9 mouse cellular contexts compared by ENCODE assay signal in genomic region chr7:79578851-79579241, GRCm38 (mm10). TPM values are rescaled to one million over a fixed set of nuclear protein-coding genes. Genes with fewer than 3 reads are reported as not detected.
DNase-seq lines count a peak whose midpoint lies in the region; ATAC-seq and TF ChIP-seq lines count a peak whose summit lies in the region.
"Had no signal": no experiment of that assay in that cellular context is flagged by ENCODE, and none has a peak within 500 bp of the region (broad histone marks: within the 10 kb centered on the region; RNA-seq: fewer than 3 reads in every experiment).

No protein-coding gene starts in this region.

- H3K36me3 ChIP-seq in kidney, postnatal 0 days (ENCODE audit: insufficient read depth, low read length): no peaks in the 10 kb centered on the region
- no peaks in the 10 kb centered on the region for H3K36me3 ChIP-seq in heart, embryonic 16.5 days (ENCODE audit: control insufficient read depth, insufficient read depth)
- H3K36me3 ChIP-seq in liver, embryonic 11.5 days (ENCODE audit: control insufficient read depth, insufficient read depth, low read length): no peaks in the 10 kb centered on the region

- DNase-seq in kidney, postnatal 0 days (ENCODE audit: low spot score): peak; percentile 74
- no peak for DNase-seq in kidney, postnatal 25 days
- DNase-seq in brain, adult 2 months (ENCODE audit: low read depth, low spot score): peak; percentile 68
- DNase-seq in liver, embryonic 11.5 days (ENCODE audit: low spot score): peak; percentile 54
- DNase-seq in retina, postnatal 1 day: peak; percentile 85
- DNase-seq in gastrocnemius, postnatal 4 days (ENCODE audit: low spot score in 2 of 2): no peak

- peak; percentile 13; the same call in 1 of the 2 replicates for TF ChIP-seq CTCF in kidney, postnatal 0 days (IDR thresholded peaks at IDR 0.05; ENCODE audit: low read depth)

- H3K4me1 ChIP-seq in kidney, postnatal 0 days (replicated peaks; ENCODE audit: insufficient read depth, low read length): peaks cover 13% of the 10 kb centered on the region; the same call in 1 of the 2 replicates
- H3K4me1 ChIP-seq in heart, embryonic 16.5 days (ENCODE audit: control insufficient read depth, insufficient read depth, low read length): peaks cover 12% of the 10 kb centered on the region
- peaks cover 9% of the 10 kb centered on the region for H3K4me1 ChIP-seq in liver, embryonic 11.5 days (replicated peaks; ENCODE audit: control insufficient read depth, insufficient read depth, low read length)

- peak overlapping the region; percentile 57 for H3K4me2 ChIP-seq in kidney, postnatal 0 days (ENCODE audit: low read length)
- H3K4me2 ChIP-seq in heart, embryonic 16.5 days (ENCODE audit: low read depth, low read length): peak overlapping the region; percentile 57
- H3K4me2 ChIP-seq in liver, embryonic 11.5 days: peak overlapping the region; percentile 63

- no peak for ATAC-seq in kidney, postnatal 0 days (replicated peaks; ENCODE audit: low FRiP score, low read depth)
- peak; percentile 62 for ATAC-seq in heart, embryonic 16.5 days (replicated peaks; ENCODE audit: extremely low read depth, insufficient read depth, low FRiP score)
- ATAC-seq in liver, embryonic 11.5 days (replicated peaks; ENCODE audit: low FRiP score): no peak
- no peak for ATAC-seq in megakaryocyte-erythroid progenitor cell, adult 5-6 weeks (replicated peaks; ENCODE audit: low FRiP score, low TSS enrichment, poor library complexity, severe bottlenecking)
- ATAC-seq: Patski had no signal

- H3K9me3 ChIP-seq in kidney, postnatal 0 days (replicated peaks; ENCODE audit: low read length): no peaks in the 10 kb centered on the region
- H3K9me3 ChIP-seq in heart, embryonic 16.5 days (replicated peaks; ENCODE audit: control insufficient read depth, low read length): no peaks in the 10 kb centered on the region
- H3K9me3 ChIP-seq in liver, embryonic 11.5 days (ENCODE audit: control insufficient read depth, low read length): no peaks in the 10 kb centered on the region

- H3K27me3 ChIP-seq in kidney, postnatal 0 days (ENCODE audit: insufficient read depth, low read length): peaks cover 5% of the 10 kb centered on the region; the same call in 1 of the 2 replicates
- H3K27me3 ChIP-seq in heart, embryonic 16.5 days (ENCODE audit: control insufficient read depth, insufficient read depth, low read length): peaks cover 48% of the 10 kb centered on the region
- peaks cover 69% of the 10 kb centered on the region for H3K27me3 ChIP-seq in liver, embryonic 11.5 days (replicated peaks; ENCODE audit: control insufficient read depth, insufficient read depth, low read length)

- H3K27ac ChIP-seq in kidney, postnatal 0 days: peak overlapping the region; percentile 56; the same call in 1 of the 2 replicates
- no peak overlapping the region for H3K27ac ChIP-seq in heart, embryonic 16.5 days (ENCODE audit: low read length)
- no peak overlapping the region for H3K27ac ChIP-seq in liver, embryonic 11.5 days (ENCODE audit: low read depth, low read length)

- 2% methylated on average over 20 of the region's 20 CpGs for WGBS in kidney, postnatal 0 days
- 2% methylated on average over 20 of the region's 20 CpGs for WGBS in heart, embryonic 16.5 days
- 2% methylated on average over 20 of the region's 20 CpGs for WGBS in liver, embryonic 11.5 days

- peak overlapping the region; percentile 18 for H3K4me3 ChIP-seq in kidney, postnatal 0 days (replicated peaks; ENCODE audit: low read depth, low read length)
- H3K4me3 ChIP-seq in heart, embryonic 16.5 days (ENCODE audit: low read length): peak overlapping the region; percentile 43
- peak overlapping the region; percentile 22 for H3K4me3 ChIP-seq in liver, embryonic 11.5 days (ENCODE audit: low read depth, low read length)

- 0 out of 2 replicates have a peak overlapping the region, but pooled peaks have one; percentile 28 for H3K9ac ChIP-seq in kidney, postnatal 0 days (ENCODE audit: low read depth, low read length)
- H3K9ac ChIP-seq in heart, embryonic 16.5 days (ENCODE audit: low read length): peak overlapping the region; percentile 44; the same call in 1 of the 2 replicates
- H3K9ac ChIP-seq in liver, embryonic 11.5 days (ENCODE audit: low read depth, low read length): 0 out of 2 replicates have a peak overlapping the region, but pooled peaks have one; percentile 8

RNA-seq across cellular contexts. Expression of gene Rhcg, which starts 38.6 kb away (rescaled TPM):
- 117 and 135 TPM in 2 replicates for polyA plus RNA-seq in kidney, postnatal 0 days (2015; fragmentation: Nextera tagmentation; extraction: Ambion mirVana)
- 0.20 and 0.21 TPM in 2 replicates for polyA plus RNA-seq in heart, embryonic 16.5 days (2015; fragmentation: Nextera tagmentation; extraction: Ambion mirVana)
- not detected in 2 replicates for polyA plus RNA-seq in liver, embryonic 11.5 days (2014; fragmentation: Nextera tagmentation; extraction: Ambion mirVana)
- not detected in 2 replicates for total RNA-seq in megakaryocyte-erythroid progenitor cell, adult 5-6 weeks (2014; fragmentation: Nextera tagmentation)
- not detected in 2 replicates for total RNA-seq in megakaryocyte-erythroid progenitor cell, adult 5-6 weeks (2017)
- total RNA-seq in gastrocnemius, postnatal 4 days (2021): not detected

Comparison
In these comparisons a context has a peak if more than half of its experiments do, and no peak if none do; other contexts are left out.
1. DNase-seq: peak in kidney, postnatal 0 days (single experiment), brain, adult 2 months (single experiment), liver, embryonic 11.5 days (single experiment) and retina, postnatal 1 day (single experiment); none in kidney, postnatal 25 days (0 of 2) and gastrocnemius, postnatal 4 days (0 of 2).
2. RNA of gene Rhcg, which starts 38.6 kb away (polyA plus RNA-seq): 117 to 135 TPM in kidney, postnatal 0 days; 0.20 to 0.21 TPM in heart, embryonic 16.5 days and not detected in liver, embryonic 11.5 days; every median in the first group is over 10 times any median in the second.
3. Peak in every context shown above with its lines, with median percentiles within 50 percentile points of each other: H3K4me2 ChIP-seq, H3K4me3 ChIP-seq and H3K9ac ChIP-seq.